Mouse (Mus musculus) MEL (cell line): ENCODE measurements around the gene Sipa1l3. TPM values are rescaled to one million over a fixed set of nuclear protein-coding genes. Genes with fewer than 3 reads are reported as not detected.
A peak's percentile ranks its signal among the peaks of the same experiment; 100 is the strongest.

ENCODE experiments used
- DNase-seq: peaks from one replicate; pipeline ENCODE4 v3.0.0; 2011; ENCODE audit warnings: low read depth, low spot score
- H3K27ac ChIP-seq: 2 replicates; pipeline ENCODE4 v1.5.1; 2012; ENCODE audit warnings: low read depth, mild to moderate bottlenecking, control low read depth, low read length, moderate library complexity; ENCODE audit not compliant: control insufficient read depth
- H3K27me3 ChIP-seq, 2 experiments: fragments of 150-350 bp in 1 of 2; sonication (generic) in 1 of 2; 2 replicates each; pipeline ENCODE4 v1.6.1; 2012; ENCODE audit warnings: low read length in 2 of 2, mild to moderate bottlenecking in 2 of 2, improper control_type of control experiment in 1 of 2, moderate library complexity in 1 of 2; ENCODE audit not compliant: insufficient read depth in 2 of 2, control insufficient read depth in 1 of 2
- H3K36me3 ChIP-seq, 2 experiments: 2 replicates each; pipeline ENCODE4 v1.6.1; 2012 to 2014; ENCODE audit warnings: low read length in 2 of 2, improper control_type of control experiment in 1 of 2, inconsistent platforms in 1 of 2, mild to moderate bottlenecking in 1 of 2; ENCODE audit not compliant: insufficient read depth in 2 of 2, control insufficient read depth in 1 of 2
- H3K4me1 ChIP-seq, 2 experiments: fragments of 150-350 bp in 1 of 2; sonication (generic) in 1 of 2; 2 replicates each; pipeline ENCODE4 v1.6.1; 2012; ENCODE audit warnings: low read length in 2 of 2, improper control_type of control experiment in 1 of 2, mild to moderate bottlenecking in 1 of 2; ENCODE audit not compliant: insufficient read depth in 2 of 2, control insufficient read depth in 1 of 2
- H3K4me3 ChIP-seq, 2 experiments: fragments of 150-350 bp in 1 of 2; sonication (generic) in 1 of 2; 2 replicates each; pipeline ENCODE4 v1.5.1; 2012; ENCODE audit warnings: low read depth in 2 of 2, low read length in 2 of 2, mild to moderate bottlenecking in 2 of 2, moderate library complexity in 2 of 2, control low read depth in 1 of 2, improper control_type of control experiment in 1 of 2; ENCODE audit not compliant: control insufficient read depth in 1 of 2, insufficient read depth in 1 of 2
- H3K79me2 ChIP-seq: 2 replicates; pipeline ENCODE4 v1.6.1; 2012; ENCODE audit warnings: mild to moderate bottlenecking, low read length, moderate library complexity; ENCODE audit not compliant: control insufficient read depth, poor library complexity, insufficient read depth
- H3K9ac ChIP-seq: 2 replicates; pipeline ENCODE4 v1.6.1; 2012; ENCODE audit warnings: low read depth, mild to moderate bottlenecking, control low read depth, low read length, moderate library complexity; ENCODE audit not compliant: control insufficient read depth, poor library complexity, severe bottlenecking
- H3K9me3 ChIP-seq: fragments of 150-350 bp; sonication (generic); replicated peaks from 2 replicates; pipeline ENCODE4 v1.6.1; 2012; ENCODE audit warnings: mild to moderate bottlenecking, low read length, improper control_type of control experiment, moderate library complexity; ENCODE audit not compliant: insufficient read depth
- CTCF ChIP-seq, 3 experiments: IDR thresholded peaks in 2 of 3; conservative IDR thresholded peaks in 1 of 3; 2 replicates each; pipeline ENCODE4 v1.5.1; 2011 to 2012; ENCODE audit warnings: low read length in 3 of 3, low read depth in 2 of 3, mild to moderate bottlenecking in 2 of 3, improper control_type of control experiment in 1 of 3, inconsistent platforms in 1 of 3, mixed read lengths in 1 of 3, moderate library complexity in 1 of 3; ENCODE audit not compliant: control insufficient read depth in 1 of 3, insufficient read depth in 1 of 3, poor library complexity in 1 of 3, severe bottlenecking in 1 of 3
- E2F4 ChIP-seq: IDR thresholded peaks from 2 replicates; pipeline ENCODE4 v1.6.1; 2011; ENCODE audit warnings: low read depth, low read length, improper control_type of control experiment, borderline replicate concordance
- ELF1 ChIP-seq: IDR thresholded peaks from 2 replicates; pipeline ENCODE4 v1.6.1; 2014; ENCODE audit warnings: low read depth, mild to moderate bottlenecking, inconsistent platforms, low read length, improper control_type of control experiment, moderate library complexity
- EP300 ChIP-seq, 2 experiments: IDR thresholded peaks; 2 replicates each; pipeline ENCODE4 v1.6.1; 2011; ENCODE audit warnings: improper control_type of control experiment in 2 of 2, low read length in 2 of 2, low read depth in 1 of 2, mild to moderate bottlenecking in 1 of 2
- ETS1 ChIP-seq: IDR thresholded peaks from 2 replicates; pipeline ENCODE4 v1.6.1; 2012; ENCODE audit warnings: low read depth, mild to moderate bottlenecking, inconsistent platforms, low read length, improper control_type of control experiment, moderate library complexity
- GABPA ChIP-seq: IDR thresholded peaks from 2 replicates; pipeline ENCODE4 v1.6.1; 2012; ENCODE audit warnings: low read depth, mild to moderate bottlenecking, inconsistent platforms, low read length, improper control_type of control experiment, moderate library complexity
- GATA1 ChIP-seq: IDR thresholded peaks from 2 replicates; pipeline ENCODE4 v1.6.1; 2011; ENCODE audit warnings: low read depth, low read length, improper control_type of control experiment
- KAT2A ChIP-seq: conservative IDR thresholded peaks from 2 replicates; pipeline ENCODE4 v1.6.1; 2012; ENCODE audit warnings: low read depth, low read length, improper control_type of control experiment, inconsistent platforms
- MAFK ChIP-seq: IDR thresholded peaks from 2 replicates; pipeline ENCODE4 v1.6.1; 2011; ENCODE audit warnings: low read depth, mild to moderate bottlenecking, low read length, improper control_type of control experiment, borderline replicate concordance
- MAX ChIP-seq: IDR thresholded peaks from 2 replicates; pipeline ENCODE4 v1.6.1; 2011; ENCODE audit warnings: low read length, improper control_type of control experiment
- MAZ ChIP-seq: IDR thresholded peaks from 2 replicates; pipeline ENCODE4 v1.6.1; 2012; ENCODE audit warnings: low read depth, mild to moderate bottlenecking, inconsistent platforms, low read length, improper control_type of control experiment
- MXI1 ChIP-seq: IDR thresholded peaks from 2 replicates; pipeline ENCODE4 v1.6.1; 2011; ENCODE audit warnings: mild to moderate bottlenecking, low read depth, low read length, improper control_type of control experiment
- MYC ChIP-seq: IDR thresholded peaks from 2 replicates; pipeline ENCODE4 v1.6.1; 2011; ENCODE audit warnings: low read depth, mild to moderate bottlenecking, low read length, improper control_type of control experiment, moderate library complexity
- RCOR1 ChIP-seq: IDR thresholded peaks from 2 replicates; pipeline ENCODE4 v1.6.1; 2012; ENCODE audit warnings: low read depth, mild to moderate bottlenecking, inconsistent platforms, low read length, improper control_type of control experiment
- SIN3A ChIP-seq: IDR thresholded peaks from 2 replicates; pipeline ENCODE4 v1.6.1; 2012; ENCODE audit warnings: low read length, improper control_type of control experiment, inconsistent platforms
- SMC3 ChIP-seq: IDR thresholded peaks from 2 replicates; pipeline ENCODE4 v1.6.1; 2011; ENCODE audit warnings: low read depth, low read length, improper control_type of control experiment
- TCF12 ChIP-seq: IDR thresholded peaks from 2 replicates; pipeline ENCODE4 v1.6.1; 2014; ENCODE audit warnings: low read depth, mild to moderate bottlenecking, inconsistent platforms, low read length, improper control_type of control experiment, moderate library complexity
- UBTF ChIP-seq: IDR thresholded peaks from 2 replicates; pipeline ENCODE4 v1.6.1; 2012; ENCODE audit warnings: low read depth, mild to moderate bottlenecking, inconsistent platforms, low read length, improper control_type of control experiment, moderate library complexity, borderline replicate concordance; ENCODE audit not compliant: insufficient read depth
- USF1 ChIP-seq: IDR thresholded peaks from 2 replicates; pipeline ENCODE4 v1.6.1; 2014; ENCODE audit warnings: low read depth, mild to moderate bottlenecking, inconsistent platforms, low read length, improper control_type of control experiment, moderate library complexity
- ZKSCAN1 ChIP-seq: IDR thresholded peaks from 2 replicates; pipeline ENCODE4 v1.6.1; 2012; ENCODE audit warnings: low read depth, mild to moderate bottlenecking, inconsistent platforms, low read length, improper control_type of control experiment, moderate library complexity
- ZMIZ1 ChIP-seq: IDR thresholded peaks from 2 replicates; pipeline ENCODE4 v1.6.1; 2012; ENCODE audit warnings: low read depth, mild to moderate bottlenecking, inconsistent platforms, low read length, improper control_type of control experiment, moderate library complexity
- ZNF384 ChIP-seq: IDR thresholded peaks from 2 replicates; pipeline ENCODE4 v1.6.1; 2012; ENCODE audit warnings: low read depth, mild to moderate bottlenecking, inconsistent platforms, low read length, improper control_type of control experiment
- polyA plus RNA-seq, 2 experiments: library from polyadenylated mRNA; stranded (reverse) in 1 of 2; unstranded in 1 of 2; fragments of >175 nt in 1 of 2; fragments of >200 nt in 1 of 2; gene quantifications; 2 replicates each; pipeline versions ENCODE4 v1.2.1 to v1.2.4; 2012; ENCODE audit warnings: low replicate concordance in 2 of 2, low read depth in 1 of 2; ENCODE audit not compliant: insufficient read length in 2 of 2, insufficient read depth in 1 of 2, missing spikeins in 1 of 2
- total RNA-seq: library from RNA; depleted of rRNA; stranded (reverse); fragments of 300-350 nt; gene quantifications from 2 replicates; pipeline ENCODE4 v1.2.3, GENCODE M21; 2012

The Sipa1l3 gene
- total and polyA plus RNA-seq, 3 experiments = 14.9 to 49.4 TPM; not detected in 1

- no peak for DNase-seq
- peaks cover 20 to 26% of the 10 kb centered on the region in 2 experiments for H3K4me1 ChIP-seq
- peak overlapping the region; percentile 68 for H3K9ac ChIP-seq
Observed at GRCm38 (mm10) chr7:29309749-29310148, 208.7 kb downstream of the Sipa1l3 start.

GRCm38 (mm10) chr7:29309221-29309721 is 209.2 kb downstream of the Sipa1l3 start:
- H3K9me3 ChIP-seq = no peaks in the 10 kb centered on the region
- no peak overlapping the region; the same call in 1 of the 2 replicates for H3K27ac ChIP-seq
- peak; percentile 61 for DNase-seq
- TF ChIP-seq KAT2A = no peak
- TF ChIP-seq SIN3A = 0 out of 2 replicates have a peak, but pooled peaks have one; percentile 11
- H3K27me3 ChIP-seq = no peaks in the 10 kb centered on the region
- H3K79me2 ChIP-seq = no peaks in the 10 kb centered on the region; the same call in none of the 2 replicates
- peaks cover 0 to 19% of the 10 kb centered on the region in 2 experiments; a peak in 2 of 4 replicates for H3K36me3 ChIP-seq
- H3K9ac ChIP-seq = peak overlapping the region; percentile 68
- peaks cover 20 to 28% of the 10 kb centered on the region in 2 experiments for H3K4me1 ChIP-seq
- H3K4me3 ChIP-seq = peak overlapping the region; percentile 59 to 81

More at GRCm38 (mm10) chr7:29309749-29310148, 208.7 kb downstream of the Sipa1l3 start:
- H3K27me3 ChIP-seq = no peaks in the 10 kb centered on the region
- peak overlapping the region; percentile 59 to 81 for H3K4me3 ChIP-seq
- TF ChIP-seq ZKSCAN1 (no peak), MAZ (no peak), MAX (no peak), EP300 (IDR thresholded peaks at IDR 0.05; ENCODE audit: low read depth in 1 of 2, low read length in 2 of 2) (no peak), E2F4 (no peak), MXI1 (no peak), RCOR1 (no peak), GABPA (no peak), ELF1 (no peak), MAFK (no peak), UBTF (no peak), CTCF (IDR thresholded peaks at IDR 0.05 in 2 of 3, conservative IDR thresholded peaks at IDR 0.05 in 1 of 3; ENCODE audit: control insufficient read depth in 1 of 3, insufficient read depth in 1 of 3, low read depth in 2 of 3, low read length in 3 of 3, poor library complexity in 1 of 3, severe bottlenecking in 1 of 3) (no peak), MYC (no peak), USF1 (no peak), SMC3 (no peak), GATA1 (no peak), TCF12 (no peak), ZNF384 (no peak), ETS1 (no peak), ZMIZ1 (no peak)
- no peak overlapping the region for H3K27ac ChIP-seq
- H3K36me3 ChIP-seq = peaks cover 0 to 19% of the 10 kb centered on the region in 2 experiments; a peak in 2 of 4 replicates
- H3K79me2 ChIP-seq = no peaks in the 10 kb centered on the region; the same call in none of the 2 replicates
- H3K9me3 ChIP-seq = no peaks in the 10 kb centered on the region
